Mouse (Mus musculus): ENCODE data around the gene H2-K1. TPM values are rescaled to one million over a fixed set of nuclear protein-coding genes. Genes with fewer than 3 reads are reported as not detected.
"Not testable (repeated sequence)": the region's sequence is repeated elsewhere in the genome, so short reads cannot be mapped to it uniquely, and the experiment has no call there.

Gene H2-K1
- polyA plus RNA-seq, 1 experiment: 166 TPM

DNA sequence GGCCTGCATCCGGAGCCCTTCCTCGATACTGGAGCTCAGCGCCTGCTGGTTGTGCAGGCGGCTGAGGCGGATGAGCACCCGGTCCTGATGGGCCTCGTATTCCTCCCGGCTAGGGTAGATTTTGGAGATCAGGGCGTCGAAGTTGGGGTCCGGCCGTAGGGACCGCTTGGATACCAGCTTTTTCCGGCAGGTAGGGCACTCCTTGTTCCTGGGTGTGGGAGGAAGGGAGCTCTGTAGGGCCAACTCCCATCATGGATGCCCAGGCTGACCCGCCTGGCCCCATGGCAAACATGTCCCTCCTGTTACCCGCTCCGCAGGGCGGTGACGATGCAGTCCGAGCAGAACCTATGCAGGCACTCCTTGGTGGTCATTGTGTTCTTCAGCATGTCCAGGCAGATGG is 22.8 kb upstream of the H2-K1 start:
- peaks cover 7% of the 10 kb centered on the region; the same call in 1 of the 2 replicates for H3K4me1 ChIP-seq (ENCODE audit: control insufficient read depth, insufficient read depth, low read length)
- TF ChIP-seq POLR2A (IDR thresholded peaks at IDR 0.05; ENCODE audit: low read depth, low read length) (no peak), CTCF (IDR thresholded peaks at IDR 0.05; ENCODE audit: borderline replicate concordance, insufficient read depth, low read length) (no peak)
- H3K4me3 ChIP-seq (ENCODE audit: insufficient read depth, low read length): no peak overlapping the region
- H3K27ac ChIP-seq (ENCODE audit: insufficient read depth, low read length): no peak overlapping the region

DNA sequence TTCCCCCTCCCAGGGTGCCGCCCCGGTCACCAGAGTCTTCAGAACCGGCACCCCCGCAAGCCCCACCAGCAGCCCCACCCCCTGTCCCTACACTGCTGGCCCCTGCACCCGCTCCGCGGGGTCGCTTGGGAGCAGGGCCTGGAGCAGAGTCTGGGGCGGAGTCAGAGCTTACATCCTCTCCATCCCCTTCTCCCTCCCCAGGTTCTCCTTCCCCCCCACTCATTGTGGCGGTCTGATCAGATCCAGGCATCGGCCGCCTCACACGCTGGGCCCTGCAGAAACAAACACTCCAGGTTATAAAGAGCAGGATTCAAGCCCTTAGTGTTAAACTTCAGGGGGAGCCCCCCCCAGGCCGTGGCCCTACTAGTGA is 22.3 kb upstream of the H2-K1 start:
- H3K4me3 ChIP-seq (ENCODE audit: insufficient read depth, low read length): no peak overlapping the region
- TF ChIP-seq CTCF (IDR thresholded peaks at IDR 0.05; ENCODE audit: borderline replicate concordance, insufficient read depth, low read length) (no peak), POLR2A (IDR thresholded peaks at IDR 0.05; ENCODE audit: low read depth, low read length) (no peak)
- peaks cover 7% of the 10 kb centered on the region; the same call in 1 of the 2 replicates for H3K4me1 ChIP-seq (ENCODE audit: control insufficient read depth, insufficient read depth, low read length)
- no peak overlapping the region for H3K27ac ChIP-seq (ENCODE audit: insufficient read depth, low read length)

GRCm38 (mm10) chr17:34021539-34022413 is 21.6 kb upstream of the H2-K1 start:
- Histone ChIP-seq H3K4me1 (ENCODE audit: control insufficient read depth, insufficient read depth, low read length) (peaks cover 6% of the 10 kb centered on the region; the same call in 1 of the 2 replicates), H3K4me3 (ENCODE audit: insufficient read depth, low read length) (no peak overlapping the region), H3K27ac (ENCODE audit: insufficient read depth, low read length) (no peak overlapping the region)
- TF ChIP-seq CTCF (IDR thresholded peaks at IDR 0.05; ENCODE audit: borderline replicate concordance, insufficient read depth, low read length) (no peak), POLR2A (IDR thresholded peaks at IDR 0.05; ENCODE audit: low read depth, low read length) (no peak)

DNA sequence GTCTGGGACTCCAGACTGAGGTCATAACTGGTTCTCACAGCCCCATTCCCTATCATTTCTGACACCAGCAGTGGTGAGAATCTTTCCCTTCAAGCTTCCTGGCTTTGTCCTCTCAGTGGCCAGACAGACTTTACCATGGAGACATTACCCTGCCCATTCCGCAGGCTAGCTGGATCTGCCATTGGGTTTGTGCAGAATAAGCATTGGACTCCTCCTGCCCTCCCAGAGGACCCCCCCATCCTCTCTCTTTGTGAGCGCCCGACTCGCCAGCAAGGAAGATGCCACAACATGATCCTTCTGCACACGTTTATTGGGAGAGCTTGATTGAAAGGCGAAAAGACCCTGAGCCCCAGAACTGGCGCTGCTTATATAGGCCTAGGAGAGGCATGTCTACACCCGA is 13.3 kb upstream of the H2-K1 start:
- Histone ChIP-seq H3K4me3 (ENCODE audit: insufficient read depth, low read length) (no peak overlapping the region), H3K27ac (ENCODE audit: insufficient read depth, low read length) (no peak overlapping the region), H3K4me1 (ENCODE audit: control insufficient read depth, insufficient read depth, low read length) (no peaks in the 10 kb centered on the region)
- TF ChIP-seq POLR2A (IDR thresholded peaks at IDR 0.05; ENCODE audit: low read depth, low read length) (no peak), CTCF (IDR thresholded peaks at IDR 0.05; ENCODE audit: borderline replicate concordance, insufficient read depth, low read length) (no peak)

- Histone ChIP-seq H3K4me3 (ENCODE audit: insufficient read depth, low read length) (no peak overlapping the region), H3K4me1 (ENCODE audit: control insufficient read depth, insufficient read depth, low read length) (no peaks in the 10 kb centered on the region), H3K27ac (ENCODE audit: insufficient read depth, low read length) (no peak overlapping the region)
- TF ChIP-seq POLR2A (IDR thresholded peaks at IDR 0.05; ENCODE audit: low read depth, low read length) (no peak), CTCF (IDR thresholded peaks at IDR 0.05; ENCODE audit: borderline replicate concordance, insufficient read depth, low read length) (no peak)
Observed at GRCm38 (mm10) chr17:34010156-34010555, 10.0 kb upstream of the H2-K1 start.

DNA sequence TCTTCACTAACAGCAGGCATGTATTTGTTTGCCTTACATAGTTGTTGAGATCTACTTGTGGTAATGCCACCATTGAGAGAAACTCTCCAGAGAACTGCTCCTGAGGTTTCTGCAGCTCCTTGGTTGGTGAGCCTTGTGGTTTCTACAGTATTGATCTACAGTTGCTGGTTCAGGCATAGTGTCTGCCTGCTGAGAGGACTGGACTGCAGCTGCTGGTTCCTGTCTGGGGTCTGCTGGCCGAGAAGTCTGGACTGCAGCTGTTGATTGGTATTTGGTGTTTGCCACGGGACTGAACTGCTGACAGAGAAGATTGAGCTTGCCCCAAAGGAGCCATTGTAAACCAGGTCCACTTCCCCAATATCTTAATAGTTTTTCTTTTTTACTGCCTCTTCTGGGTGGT is 6.4 kb upstream of the H2-K1 start:
- H3K4me3 ChIP-seq (ENCODE audit: insufficient read depth, low read length): no peak overlapping the region
- no peaks in the 10 kb centered on the region for H3K4me1 ChIP-seq (ENCODE audit: control insufficient read depth, insufficient read depth, low read length)
- no peak for TF ChIP-seq CTCF (IDR thresholded peaks at IDR 0.05; ENCODE audit: borderline replicate concordance, insufficient read depth, low read length)
- H3K27ac ChIP-seq (ENCODE audit: insufficient read depth, low read length): no peak overlapping the region

GRCm38 (mm10) chr17:34003426-34003825 is 3.3 kb upstream of the H2-K1 start:
- H3K4me1 ChIP-seq (ENCODE audit: control insufficient read depth, insufficient read depth, low read length): no peaks in the 10 kb centered on the region
- H3K27ac ChIP-seq (ENCODE audit: insufficient read depth, low read length): no peak overlapping the region
- TF ChIP-seq CTCF (IDR thresholded peaks at IDR 0.05; ENCODE audit: borderline replicate concordance, insufficient read depth, low read length): no peak
- TF ChIP-seq POLR2A (IDR thresholded peaks at IDR 0.05; ENCODE audit: low read depth, low read length): no peak
- no peak overlapping the region for H3K4me3 ChIP-seq (ENCODE audit: insufficient read depth, low read length)

GRCm38 (mm10) chr17:34000796-34001195 is 649 bp upstream of the H2-K1 start:
- H3K4me1 ChIP-seq (ENCODE audit: control insufficient read depth, insufficient read depth, low read length); H3K27ac ChIP-seq (ENCODE audit: insufficient read depth, low read length); H3K4me3 ChIP-seq (ENCODE audit: insufficient read depth, low read length): not testable (repeated sequence)

GRCm38 (mm10) chr17:33999341-34000149 is 602 bp downstream of the H2-K1 start:
- Histone ChIP-seq H3K4me3 (ENCODE audit: insufficient read depth, low read length) (peak overlapping the region; percentile 57), H3K27ac (ENCODE audit: insufficient read depth, low read length) (no peak overlapping the region), H3K4me1 (ENCODE audit: control insufficient read depth, insufficient read depth, low read length) (no peaks in the 10 kb centered on the region)
- TF ChIP-seq CTCF (IDR thresholded peaks at IDR 0.05; ENCODE audit: borderline replicate concordance, insufficient read depth, low read length) (no peak), POLR2A (IDR thresholded peaks at IDR 0.05; ENCODE audit: low read depth, low read length) (no peak)

- not testable (repeated sequence) for H3K27ac ChIP-seq (ENCODE audit: insufficient read depth, low read length); H3K4me1 ChIP-seq (ENCODE audit: control insufficient read depth, insufficient read depth, low read length)
- peak overlapping the region; percentile 57; the same call in 1 of the 2 replicates for H3K4me3 ChIP-seq (ENCODE audit: insufficient read depth, low read length)
Observed at GRCm38 (mm10) chr17:33998697-33999096, 1.4 kb downstream of the H2-K1 start.

DNA sequence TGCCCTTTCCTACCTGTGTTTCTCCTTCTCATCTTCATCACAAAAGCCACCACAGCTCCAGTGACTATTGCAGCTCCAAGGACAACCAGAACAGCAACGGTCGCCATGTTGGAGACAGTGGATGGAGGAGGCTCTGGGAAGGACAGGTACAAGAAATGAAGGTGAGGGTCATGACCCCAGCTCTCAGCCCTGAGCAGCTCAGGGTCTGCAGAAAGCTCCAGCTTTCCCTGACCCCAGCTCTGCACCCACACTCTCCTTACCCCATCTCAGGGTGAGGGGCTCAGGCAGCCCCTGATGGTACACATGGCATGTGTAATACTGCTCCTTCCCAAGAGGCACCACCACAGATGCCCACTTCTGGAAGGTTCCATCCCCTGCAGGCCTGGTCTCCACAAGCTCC is 3.1 kb downstream of the H2-K1 start:
- H3K4me3 ChIP-seq (ENCODE audit: insufficient read depth, low read length); H3K27ac ChIP-seq (ENCODE audit: insufficient read depth, low read length); H3K4me1 ChIP-seq (ENCODE audit: control insufficient read depth, insufficient read depth, low read length): not testable (repeated sequence)

Measured in embryonic fibroblast, embryonic 13.5 days (primary cell).